Comparison of ENCODE assay signal across 19 mouse cellular contexts in the genomic region with DNA sequence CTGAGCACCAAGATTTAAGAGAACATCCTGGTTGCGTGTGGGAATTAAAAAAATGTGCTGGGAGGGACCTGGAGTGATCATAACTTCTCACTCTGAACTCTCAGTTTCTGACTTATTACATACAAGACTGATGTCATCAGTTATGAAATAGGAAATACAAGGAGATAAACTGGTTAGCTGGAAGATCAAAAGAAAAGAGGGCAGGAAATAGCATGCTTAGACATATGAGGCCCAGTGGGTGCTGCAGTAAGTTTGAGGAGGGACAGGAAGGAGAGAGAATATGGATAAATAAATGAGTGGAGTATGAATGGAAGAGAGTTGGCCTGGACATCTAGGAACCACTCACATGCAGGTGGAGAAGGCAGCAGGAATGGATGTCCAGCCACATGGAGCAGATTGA.
"Had no signal": no experiment of that assay in that cellular context is flagged by ENCODE, and none has a peak within 500 bp of the region (broad histone marks: within the 10 kb centered on the region; RNA-seq: fewer than 3 reads in every experiment).

No protein-coding gene starts in this region.

- H3K27ac ChIP-seq: limb, embryonic 12.5 days; limb, embryonic 15.5 days; liver, embryonic 14.5 days; lung, embryonic 15.5 days; neural tube, embryonic 12.5 days; neural tube, embryonic 15.5 days; stomach, embryonic 15.5 days had no signal

- H3K4me1 ChIP-seq: limb, embryonic 12.5 days; limb, embryonic 15.5 days; lung, embryonic 15.5 days; neural tube, embryonic 12.5 days; neural tube, embryonic 15.5 days; stomach, embryonic 15.5 days had no signal

- DNase-seq: kidney, adult 18-20 months; kidney, adult 9 months; kidney, postnatal 36 days; left cerebral cortex, postnatal 4 days; liver, postnatal 0 days; lung, postnatal 10 days; lung, postnatal 36 days; midbrain, embryonic 14.5 days; retina, postnatal 1 day; right cerebral cortex, postnatal 25 days; spleen, adult 18-20 months; thymus, postnatal 25 days had no signal

- H3K4me3 ChIP-seq: limb, embryonic 12.5 days; limb, embryonic 15.5 days; lung, embryonic 15.5 days; neural tube, embryonic 12.5 days; neural tube, embryonic 15.5 days; stomach, embryonic 15.5 days had no signal
